Mouse (Mus musculus): ENCODE data around the gene Ccdc155. TPM values are rescaled to one million over a fixed set of nuclear protein-coding genes. Genes with fewer than 3 reads are reported as not detected.
A peak's percentile ranks its signal among the peaks of the same experiment; 100 is the strongest.
"Not testable (repeated sequence)": the region's sequence is repeated elsewhere in the genome, so short reads cannot be mapped to it uniquely, and the experiment has no call there.

The Ccdc155 gene
- polyA plus RNA-seq, 1 experiment, result 0.20 TPM

DNA sequence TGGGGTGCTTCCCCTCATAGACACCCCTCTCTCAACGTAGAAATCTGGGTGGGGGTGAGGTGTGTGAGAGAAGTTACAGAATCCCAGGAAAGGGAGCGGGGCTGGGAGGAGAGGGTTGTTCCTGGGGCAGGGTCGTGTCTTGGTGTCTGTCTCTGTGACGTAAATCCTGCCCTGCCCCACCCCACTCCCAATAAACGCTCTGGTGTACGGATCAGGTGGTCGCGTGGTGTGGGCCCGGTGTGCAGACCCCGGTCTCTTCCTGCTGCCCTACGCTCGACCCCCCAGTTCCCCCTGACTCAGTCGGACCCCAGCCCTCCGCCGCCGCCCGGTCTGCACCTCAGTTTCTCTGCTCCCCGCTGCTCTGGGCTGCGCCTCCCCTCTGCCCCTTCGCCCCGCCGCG, 28.8 kb downstream of the Ccdc155 start:
- TF ChIP-seq CTCF (IDR thresholded peaks at IDR 0.05; ENCODE audit: extremely low read depth, insufficient read depth, insufficient read length, insufficient replicate concordance) (no peak), POLR2A (IDR thresholded peaks at IDR 0.05; ENCODE audit: low read depth, low read length) (no peak)
- Histone ChIP-seq H3K4me3 (ENCODE audit: extremely low read depth, insufficient read depth, insufficient read length) (no peak overlapping the region), H3K27me3 (ENCODE audit: control insufficient read depth, insufficient read depth, low read length) (peaks cover 24% of the 10 kb centered on the region), H3K36me3 (ENCODE audit: control insufficient read depth, insufficient read depth, low read length) (no peaks in the 10 kb centered on the region), H3K4me1 (ENCODE audit: control insufficient read depth, insufficient read depth, insufficient read length) (peaks cover 5% of the 10 kb centered on the region), H3K27ac (ENCODE audit: insufficient read depth, low read length) (no peak overlapping the region)
- WGBS, result 8% methylated on average over 23 of the region's 23 CpGs
- no peak for DNase-seq (ENCODE audit: low read depth in 1 of 2, low spot score in 2 of 2)

GRCm38 (mm10) chr7:45175398-45175797, 29.3 kb downstream of the Ccdc155 start:
- no peak for DNase-seq (ENCODE audit: low read depth in 1 of 2, low spot score in 2 of 2)
- WGBS, result 2% methylated on average over 13 of the region's 13 CpGs
- no peak overlapping the region for H3K27ac ChIP-seq (ENCODE audit: insufficient read depth, low read length)
- no peak overlapping the region for H3K4me3 ChIP-seq (ENCODE audit: extremely low read depth, insufficient read depth, insufficient read length)
- H3K4me1 ChIP-seq (ENCODE audit: control insufficient read depth, insufficient read depth, insufficient read length), result peaks cover 5% of the 10 kb centered on the region
- H3K27me3 ChIP-seq (ENCODE audit: control insufficient read depth, insufficient read depth, low read length), result peaks cover 22% of the 10 kb centered on the region
- TF ChIP-seq POLR2A (IDR thresholded peaks at IDR 0.05; ENCODE audit: low read depth, low read length) (no peak), CTCF (IDR thresholded peaks at IDR 0.05; ENCODE audit: extremely low read depth, insufficient read depth, insufficient read length, insufficient replicate concordance) (no peak)
- no peaks in the 10 kb centered on the region for H3K36me3 ChIP-seq (ENCODE audit: control insufficient read depth, insufficient read depth, low read length)

DNA sequence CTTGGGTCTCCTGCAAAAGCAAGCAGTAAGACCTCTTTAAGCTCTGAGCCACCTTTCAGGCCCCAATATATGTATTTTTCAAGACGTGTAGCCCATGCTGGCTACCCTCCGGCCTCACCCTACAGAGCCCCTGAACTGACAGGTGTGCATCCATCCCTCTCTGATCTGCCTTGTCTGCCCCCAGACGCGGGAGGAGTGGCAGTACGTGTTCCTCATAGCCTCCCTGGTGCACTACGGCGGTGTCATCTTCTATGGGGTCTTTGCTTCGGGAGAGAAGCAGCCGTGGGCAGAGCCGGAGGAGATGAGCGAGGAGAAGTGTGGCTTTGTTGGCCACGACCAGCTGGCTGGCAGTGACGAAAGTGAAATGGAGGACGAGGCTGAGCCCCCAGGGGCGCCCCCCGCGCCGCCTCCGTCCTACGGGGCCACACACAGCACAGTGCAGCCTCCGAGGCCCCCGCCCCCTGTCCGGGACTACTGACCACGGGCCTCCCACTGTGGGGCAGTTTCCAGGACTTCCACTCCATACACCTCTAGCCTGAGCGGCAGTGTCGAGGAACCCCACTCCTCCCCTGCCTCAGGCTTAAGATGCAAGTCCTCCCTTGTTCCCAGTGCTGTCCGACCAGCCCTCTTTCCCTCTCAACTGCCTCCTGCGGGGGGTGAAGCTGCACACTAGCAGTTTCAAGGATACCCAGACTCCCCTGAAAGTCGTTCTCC, 30.0 kb downstream of the Ccdc155 start:
- no peak for DNase-seq (ENCODE audit: low read depth in 1 of 2, low spot score in 2 of 2)
- Histone ChIP-seq H3K27ac (ENCODE audit: insufficient read depth, low read length) (no peak overlapping the region), H3K4me1 (ENCODE audit: control insufficient read depth, insufficient read depth, insufficient read length) (peaks cover 5% of the 10 kb centered on the region), H3K27me3 (ENCODE audit: control insufficient read depth, insufficient read depth, low read length) (peaks cover 22% of the 10 kb centered on the region), H3K36me3 (ENCODE audit: control insufficient read depth, insufficient read depth, low read length) (no peaks in the 10 kb centered on the region), H3K4me3 (ENCODE audit: extremely low read depth, insufficient read depth, insufficient read length) (no peak overlapping the region)
- TF ChIP-seq POLR2A (IDR thresholded peaks at IDR 0.05; ENCODE audit: low read depth, low read length) (no peak), CTCF (IDR thresholded peaks at IDR 0.05; ENCODE audit: extremely low read depth, insufficient read depth, insufficient read length, insufficient replicate concordance) (no peak)
- WGBS, result 7% methylated on average over 29 of the region's 29 CpGs

GRCm38 (mm10) chr7:45173772-45174171, 30.9 kb downstream of the Ccdc155 start:
- not testable (repeated sequence) for H3K27ac ChIP-seq (ENCODE audit: insufficient read depth, low read length); H3K4me1 ChIP-seq (ENCODE audit: control insufficient read depth, insufficient read depth, insufficient read length); H3K4me3 ChIP-seq (ENCODE audit: extremely low read depth, insufficient read depth, insufficient read length); H3K36me3 ChIP-seq (ENCODE audit: control insufficient read depth, insufficient read depth, low read length)
- WGBS, result 62% methylated on average over 1 of the region's 1 CpGs
- H3K27me3 ChIP-seq (ENCODE audit: control insufficient read depth, insufficient read depth, low read length), result peaks cover 26% of the 10 kb centered on the region
- TF ChIP-seq CTCF (IDR thresholded peaks at IDR 0.05; ENCODE audit: extremely low read depth, insufficient read depth, insufficient read length, insufficient replicate concordance), result peak; percentile 11; the same call in 1 of the 2 replicates
- DNase-seq (ENCODE audit: low read depth in 1 of 2, low spot score in 2 of 2), result peak in 1 of 2 experiments; percentile 34

DNA sequence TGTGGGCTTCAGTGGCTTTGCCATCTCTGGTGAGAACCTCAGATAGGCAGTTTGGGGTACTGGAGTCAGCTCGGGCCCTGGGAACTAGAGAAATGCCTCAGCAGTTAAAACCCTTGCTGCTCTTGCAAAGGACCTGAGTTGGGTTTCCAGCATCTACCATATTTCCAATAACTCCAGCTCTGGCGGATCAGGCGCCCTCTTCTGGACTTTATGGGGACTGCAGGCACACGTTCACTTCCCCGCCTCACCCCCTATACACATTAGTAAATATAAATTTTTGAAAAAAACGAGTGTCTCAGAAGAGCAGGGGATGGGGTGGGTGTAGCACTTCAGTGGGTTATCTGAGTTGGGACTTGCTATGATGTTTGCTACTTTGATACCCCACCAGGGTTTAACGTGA, 31.7 kb downstream of the Ccdc155 start:
- DNase-seq (ENCODE audit: low read depth in 1 of 2, low spot score in 2 of 2), result no peak
- 63% methylated on average over 7 of the region's 7 CpGs for WGBS
- TF ChIP-seq POLR2A (IDR thresholded peaks at IDR 0.05; ENCODE audit: low read depth, low read length), result no peak
- TF ChIP-seq CTCF (IDR thresholded peaks at IDR 0.05; ENCODE audit: extremely low read depth, insufficient read depth, insufficient read length, insufficient replicate concordance), result peak; percentile 42; the same call in 1 of the 2 replicates
- H3K27me3 ChIP-seq (ENCODE audit: control insufficient read depth, insufficient read depth, low read length), result peaks cover 32% of the 10 kb centered on the region
- no peaks in the 10 kb centered on the region for H3K36me3 ChIP-seq (ENCODE audit: control insufficient read depth, insufficient read depth, low read length)
- no peak overlapping the region for H3K4me3 ChIP-seq (ENCODE audit: extremely low read depth, insufficient read depth, insufficient read length)
- peaks cover 5% of the 10 kb centered on the region for H3K4me1 ChIP-seq (ENCODE audit: control insufficient read depth, insufficient read depth, insufficient read length)
- no peak overlapping the region for H3K27ac ChIP-seq (ENCODE audit: insufficient read depth, low read length)

DNA sequence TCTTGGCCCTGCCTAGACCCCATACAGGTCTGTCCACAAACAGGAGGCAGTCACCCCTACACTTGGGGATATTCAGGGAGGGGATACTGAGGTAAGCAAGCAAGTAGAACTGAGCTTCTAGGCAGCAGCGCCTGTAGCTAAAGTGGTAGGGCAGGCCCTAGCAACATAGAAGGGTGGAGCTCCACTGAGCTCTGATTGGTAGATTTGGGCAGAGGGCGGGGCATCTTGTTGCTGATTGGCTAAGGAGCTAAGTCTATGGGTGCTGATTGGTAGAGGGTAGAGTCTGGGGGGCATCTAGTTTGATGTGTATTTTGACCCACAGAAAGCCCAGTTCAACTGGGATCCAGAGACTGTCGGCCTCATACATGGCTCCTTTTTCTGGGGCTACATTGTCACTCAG, 35.2 kb downstream of the Ccdc155 start:
- peaks cover 15% of the 10 kb centered on the region for H3K27me3 ChIP-seq (ENCODE audit: control insufficient read depth, insufficient read depth, low read length)
- H3K36me3 ChIP-seq (ENCODE audit: control insufficient read depth, insufficient read depth, low read length), result no peaks in the 10 kb centered on the region
- WGBS, result 92% methylated on average over 3 of the region's 3 CpGs
- H3K4me1 ChIP-seq (ENCODE audit: control insufficient read depth, insufficient read depth, insufficient read length), result no peaks in the 10 kb centered on the region
- H3K27ac ChIP-seq (ENCODE audit: insufficient read depth, low read length), result no peak overlapping the region
- no peak for DNase-seq (ENCODE audit: low read depth in 1 of 2, low spot score in 2 of 2)
- H3K4me3 ChIP-seq (ENCODE audit: extremely low read depth, insufficient read depth, insufficient read length), result no peak overlapping the region
- TF ChIP-seq POLR2A (IDR thresholded peaks at IDR 0.05; ENCODE audit: low read depth, low read length), result no peak
- no peak for TF ChIP-seq CTCF (IDR thresholded peaks at IDR 0.05; ENCODE audit: extremely low read depth, insufficient read depth, insufficient read length, insufficient replicate concordance)

DNA sequence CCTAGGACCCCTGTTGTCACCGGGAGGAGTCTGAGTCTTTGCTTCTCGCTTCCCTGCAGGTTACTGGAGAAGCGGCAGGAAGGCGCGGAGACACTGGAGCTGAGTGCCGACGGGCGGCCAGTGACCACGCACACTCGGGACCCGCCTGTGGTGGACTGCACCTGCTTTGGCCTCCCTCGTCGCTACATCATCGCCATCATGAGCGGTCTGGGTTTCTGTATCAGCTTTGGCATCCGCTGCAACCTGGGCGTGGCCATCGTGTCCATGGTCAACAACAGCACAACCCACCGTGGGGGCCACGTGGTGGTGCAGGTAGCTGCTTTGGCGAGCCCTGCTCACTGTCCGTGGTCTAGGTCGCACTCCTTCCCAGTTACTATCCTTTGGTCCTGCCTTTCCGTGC, 36.0 kb downstream of the Ccdc155 start:
- Histone ChIP-seq H3K4me3 (ENCODE audit: extremely low read depth, insufficient read depth, insufficient read length) (no peak overlapping the region), H3K36me3 (ENCODE audit: control insufficient read depth, insufficient read depth, low read length) (no peaks in the 10 kb centered on the region), H3K27me3 (ENCODE audit: control insufficient read depth, insufficient read depth, low read length) (peaks cover 22% of the 10 kb centered on the region), H3K4me1 (ENCODE audit: control insufficient read depth, insufficient read depth, insufficient read length) (peaks cover 1% of the 10 kb centered on the region), H3K27ac (ENCODE audit: insufficient read depth, low read length) (no peak overlapping the region)
- 15% methylated on average over 24 of the region's 24 CpGs for WGBS
- TF ChIP-seq POLR2A (IDR thresholded peaks at IDR 0.05; ENCODE audit: low read depth, low read length) (no peak), CTCF (IDR thresholded peaks at IDR 0.05; ENCODE audit: extremely low read depth, insufficient read depth, insufficient read length, insufficient replicate concordance) (no peak)
- no peak for DNase-seq (ENCODE audit: low read depth in 1 of 2, low spot score in 2 of 2)

All from spleen, adult 2 months (tissue).